Mouse (Mus musculus) stomach, postnatal 0 days (tissue): ENCODE results near the gene Tpsb2.

Experiments used
- CTCF ChIP-seq: IDR thresholded peaks from 2 replicates; pipeline ENCODE4 v1.5.1; 2016; ENCODE audit warnings: antibody characterized with exemption, low read depth, mild to moderate bottlenecking, moderate library complexity
- EP300 ChIP-seq: optimal IDR thresholded peaks from 2 replicates; pipeline ENCODE3; 2016; ENCODE audit warnings: antibody characterized with exemption

- no peak for TF ChIP-seq CTCF
- no peak for TF ChIP-seq EP300
Observed at GRCm38 (mm10) chr17:25410180-25410579, 44.1 kb downstream of the Tpsb2 start.
